Mouse (Mus musculus) myocyte (in vitro differentiated cells): ENCODE results near the gene Ric1.

Experiments used
- CEBPB ChIP-seq: IDR thresholded peaks from 2 replicates; pipeline ENCODE4 v1.6.1; 2011; ENCODE audit warnings: mild to moderate bottlenecking, moderate library complexity; ENCODE audit not compliant: poor library complexity, insufficient read depth, severe bottlenecking
- E2F4 ChIP-seq: IDR thresholded peaks from one replicate; pipeline ENCODE4 v1.6.1; 2011; ENCODE audit warnings: mild to moderate bottlenecking, control low read depth, moderate library complexity; ENCODE audit not compliant: insufficient read depth
- MAX ChIP-seq: IDR thresholded peaks from one replicate; pipeline ENCODE4 v1.6.1; 2011; ENCODE audit warnings: low read depth, mild to moderate bottlenecking, control low read depth
- MYOD1 ChIP-seq, 3 experiments: IDR thresholded peaks; one replicate each; pipeline ENCODE4 v1.6.1; 2011; ENCODE audit warnings: control low read depth in 2 of 3, low read depth in 2 of 3, mild to moderate bottlenecking in 2 of 3, moderate library complexity in 1 of 3; ENCODE audit not compliant: insufficient read length in 2 of 3, control insufficient read depth in 1 of 3
- MYOG ChIP-seq, 3 experiments: IDR thresholded peaks; one replicate each; pipeline ENCODE4 v1.6.1; 2011; ENCODE audit warnings: control low read depth in 2 of 3, low read depth in 2 of 3, mild to moderate bottlenecking in 2 of 3; ENCODE audit not compliant: insufficient read length in 2 of 3, control insufficient read depth in 1 of 3, insufficient read depth in 1 of 3
- POLR2A ChIP-seq: IDR thresholded peaks from one replicate; pipeline ENCODE4 v1.6.1; 2011; ENCODE audit warnings: low read depth, mild to moderate bottlenecking, control low read depth, moderate library complexity; ENCODE audit not compliant: insufficient read length
- POLR2AphosphoS2 ChIP-seq: IDR thresholded peaks from one replicate; pipeline ENCODE4 v1.6.1; 2011; ENCODE audit warnings: low read depth, control low read depth; ENCODE audit not compliant: insufficient read length
- REST ChIP-seq: IDR thresholded peaks from one replicate; pipeline ENCODE4 v1.6.1; 2011; ENCODE audit warnings: mild to moderate bottlenecking, control low read depth, moderate library complexity; ENCODE audit not compliant: insufficient read depth, insufficient read length
- SRF ChIP-seq: IDR thresholded peaks from one replicate; pipeline ENCODE4 v1.6.1; 2011; ENCODE audit warnings: low read depth; ENCODE audit not compliant: control insufficient read depth, insufficient read length
- TCF12 ChIP-seq: IDR thresholded peaks from one replicate; pipeline ENCODE4 v1.6.1; 2011; ENCODE audit warnings: mild to moderate bottlenecking, control low read depth; ENCODE audit not compliant: poor library complexity, insufficient read depth, severe bottlenecking
- TCF3 ChIP-seq: IDR thresholded peaks from one replicate; pipeline ENCODE4 v1.6.1; 2011; ENCODE audit warnings: low read depth, control low read depth; ENCODE audit not compliant: insufficient read length
- USF1 ChIP-seq: IDR thresholded peaks from one replicate; pipeline ENCODE4 v1.6.1; 2011; ENCODE audit warnings: low read depth, mild to moderate bottlenecking, control low read depth, moderate library complexity

DNA sequence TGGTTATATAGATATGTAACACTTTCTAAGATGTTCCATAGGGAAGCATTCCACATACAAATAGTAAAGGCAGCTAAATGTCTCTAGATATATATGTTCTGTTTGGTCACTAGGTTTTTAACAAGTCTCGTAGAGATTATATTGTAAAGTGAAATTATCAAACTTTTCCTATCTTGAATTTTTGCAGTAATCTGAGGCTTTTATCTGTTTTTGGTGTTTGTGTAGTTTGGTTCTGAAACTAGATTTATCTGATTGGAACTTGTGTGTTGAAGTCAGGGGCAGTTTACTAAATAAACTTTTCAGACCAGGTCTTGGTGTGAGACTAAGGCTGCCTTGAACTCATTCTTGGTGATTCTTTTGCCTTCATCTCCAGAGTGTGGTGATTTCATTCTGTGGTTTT lies 29.0 kb downstream of the Ric1 start:
- TF ChIP-seq POLR2A = no peak
- no peak for TF ChIP-seq POLR2AphosphoS2
- no peak for TF ChIP-seq TCF12
- TF ChIP-seq MYOG (IDR thresholded peaks at IDR 0.05; ENCODE audit: control insufficient read depth in 1 of 3, insufficient read depth in 1 of 3, insufficient read length in 2 of 3, low read depth in 2 of 3) = no peak
- no peak for TF ChIP-seq MAX
- TF ChIP-seq CEBPB = no peak
- TF ChIP-seq USF1 = no peak
- TF ChIP-seq MYOD1 (IDR thresholded peaks at IDR 0.05; ENCODE audit: control insufficient read depth in 1 of 3, insufficient read length in 2 of 3, low read depth in 2 of 3) = no peak
- TF ChIP-seq E2F4 = no peak
- no peak for TF ChIP-seq REST
- TF ChIP-seq TCF3 = no peak
- TF ChIP-seq SRF = no peak
